Mouse (Mus musculus) megakaryocyte-erythroid progenitor cell, adult 5-6 weeks (primary cell): Measurements from ENCODE around the gene Pcnx2. TPM values are rescaled to one million over a fixed set of nuclear protein-coding genes. Genes with fewer than 3 reads are reported as not detected.

Experiments
- ATAC-seq: replicated peaks from 2 replicates; pipeline ENCODE4 v1.8.0; 2016; ENCODE audit warnings: mild to moderate bottlenecking, inconsistent platforms; ENCODE audit not compliant: severe bottlenecking, poor library complexity, low FRiP score, low TSS enrichment
- total RNA-seq, 2 experiments: library from RNA; stranded (forward) in 1 of 2; stranded (reverse) in 1 of 2; fragments of 200-1000, 215-1000 nt in 1 of 2; fragments of >200 nt in 1 of 2; fragmentation: Nextera tagmentation in 1 of 2; gene quantifications; 2 replicates each; pipeline ENCODE4 v1.2.3; 2014 to 2017

The Pcnx2 gene
- total RNA-seq, 2 experiments from 2014 or later: not detected

DNA sequence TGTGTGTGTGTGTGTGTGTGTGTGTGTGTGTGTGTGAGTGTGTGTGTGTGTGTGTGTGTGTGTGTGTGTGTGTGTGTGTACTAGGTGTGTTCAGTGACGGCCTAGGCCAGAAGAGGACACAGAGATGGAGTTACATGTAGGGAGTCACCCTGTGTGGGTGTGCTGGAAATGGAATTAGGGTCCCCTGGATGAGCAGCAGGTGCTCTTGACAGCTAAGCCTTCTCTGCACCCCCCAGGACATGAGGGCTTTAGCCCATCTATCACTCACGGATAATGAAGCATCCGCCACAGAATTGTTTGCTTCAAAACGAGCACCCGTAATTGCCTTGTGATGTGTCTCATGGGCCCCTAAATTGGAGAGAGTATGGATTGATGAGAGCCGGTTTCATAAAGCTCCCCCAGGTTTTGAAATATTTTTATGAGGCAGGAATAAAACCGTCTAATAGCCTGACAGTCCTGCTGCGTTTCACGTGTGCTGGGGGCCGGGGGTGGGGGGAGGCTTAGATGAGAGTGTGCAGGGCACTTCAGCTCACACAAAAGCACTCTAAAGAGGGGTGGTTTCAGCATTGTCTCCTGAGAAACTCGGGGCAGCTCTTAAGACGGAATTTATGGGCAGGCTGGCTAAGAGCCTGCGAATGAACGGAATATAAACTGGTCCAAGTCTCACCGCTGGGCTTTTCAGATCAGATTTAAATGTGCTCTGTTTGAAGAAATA is 54.8 kb downstream of the Pcnx2 start:
- ATAC-seq: no peak

DNA sequence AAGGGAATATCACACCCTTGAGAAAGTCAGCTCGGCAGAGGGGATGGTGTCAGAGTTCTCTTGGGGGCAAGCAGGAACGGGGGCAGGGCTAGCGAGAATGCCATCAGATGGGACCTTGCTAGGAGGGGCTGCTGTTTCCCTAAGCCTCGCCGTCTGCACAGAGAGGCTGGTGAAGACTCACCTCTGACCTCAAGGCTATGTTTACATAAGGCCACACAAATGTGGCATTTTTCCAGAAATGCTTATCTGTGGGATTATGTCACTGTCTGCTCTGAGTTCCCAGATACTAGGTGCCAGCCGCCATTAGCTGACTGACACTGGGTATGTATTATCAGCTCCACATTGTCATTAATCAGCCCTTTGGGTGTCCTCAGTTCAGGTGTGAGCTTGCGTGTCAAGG is 56.0 kb downstream of the Pcnx2 start:
- peak; percentile 66 for ATAC-seq

DNA sequence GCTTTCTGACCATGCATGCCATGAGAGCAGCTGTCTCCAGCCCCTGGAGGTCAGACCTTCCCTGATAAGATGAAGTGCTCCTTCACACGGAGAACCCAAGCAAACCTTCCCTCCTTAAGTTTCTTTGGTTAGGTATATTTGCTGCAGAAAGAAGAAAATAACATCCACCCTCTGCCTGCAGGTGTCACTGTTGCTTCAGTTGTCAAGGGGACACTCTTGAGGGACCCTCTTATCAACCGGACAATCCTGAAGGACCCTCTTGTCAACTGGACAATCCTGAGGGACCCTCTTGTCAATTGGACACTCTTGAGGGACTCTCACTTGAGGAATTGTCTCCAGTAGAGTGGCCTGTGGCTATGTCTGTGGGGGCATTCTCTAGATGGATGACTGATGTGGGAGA is 73.4 kb downstream of the Pcnx2 start:
- ATAC-seq: no peak

DNA sequence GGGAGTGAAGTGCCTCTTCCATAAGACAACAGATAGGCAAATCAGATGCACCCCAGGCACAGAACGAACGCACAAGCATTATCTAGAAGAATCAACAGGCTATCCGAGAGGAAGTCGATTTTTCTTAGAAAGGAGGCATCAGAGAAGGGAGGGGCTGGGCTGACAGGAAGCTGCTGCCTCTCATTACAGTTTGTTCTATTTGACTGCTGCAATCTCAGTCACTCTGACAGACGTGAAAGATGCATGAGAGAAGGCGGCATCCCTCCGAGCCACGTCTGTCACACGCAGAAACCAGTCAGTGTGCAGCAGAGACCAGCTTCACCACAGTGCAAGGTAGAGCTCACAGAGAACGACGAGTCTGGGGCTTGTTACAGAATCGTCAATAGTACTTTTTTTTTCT is 74.4 kb downstream of the Pcnx2 start:
- ATAC-seq: no peak

DNA sequence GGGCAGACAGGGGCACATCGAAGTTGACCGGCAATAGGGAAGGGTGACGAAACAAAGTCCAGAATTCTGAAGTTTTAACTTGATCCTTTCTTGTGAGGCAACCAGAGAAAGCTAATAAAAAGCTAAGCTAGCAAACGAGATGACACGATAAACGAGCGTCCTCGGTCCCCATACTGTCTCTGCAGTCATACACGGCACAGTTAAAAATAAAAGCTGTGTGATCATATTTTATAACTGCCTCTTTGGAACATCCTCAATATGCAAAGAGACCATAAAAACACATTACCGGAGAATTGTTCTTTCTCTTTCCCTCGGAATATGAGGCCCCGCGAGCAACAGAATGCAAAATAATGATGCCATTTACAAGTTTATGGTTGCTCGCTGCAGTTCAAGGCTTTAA is 76.1 kb downstream of the Pcnx2 start:
- no peak for ATAC-seq

DNA sequence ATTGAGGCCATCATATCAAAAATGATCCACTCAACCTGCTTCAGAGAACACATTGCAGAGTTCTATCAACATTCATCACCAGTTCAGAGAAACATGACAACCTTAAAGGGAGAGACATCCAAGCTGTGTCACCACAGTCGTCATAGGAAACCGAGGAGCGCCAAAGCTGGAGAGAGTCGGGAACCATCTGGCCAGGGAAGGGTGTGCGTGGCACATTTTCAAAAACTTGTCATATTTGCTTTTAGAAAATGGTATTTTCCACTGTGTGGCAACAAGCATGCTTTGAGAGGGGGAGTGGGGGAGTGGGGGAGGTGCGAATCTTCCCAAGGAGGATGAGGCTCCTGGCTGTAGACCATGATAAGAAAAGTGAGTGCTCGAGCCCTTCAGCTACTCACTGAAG is 78.3 kb downstream of the Pcnx2 start:
- ATAC-seq: no peak

DNA sequence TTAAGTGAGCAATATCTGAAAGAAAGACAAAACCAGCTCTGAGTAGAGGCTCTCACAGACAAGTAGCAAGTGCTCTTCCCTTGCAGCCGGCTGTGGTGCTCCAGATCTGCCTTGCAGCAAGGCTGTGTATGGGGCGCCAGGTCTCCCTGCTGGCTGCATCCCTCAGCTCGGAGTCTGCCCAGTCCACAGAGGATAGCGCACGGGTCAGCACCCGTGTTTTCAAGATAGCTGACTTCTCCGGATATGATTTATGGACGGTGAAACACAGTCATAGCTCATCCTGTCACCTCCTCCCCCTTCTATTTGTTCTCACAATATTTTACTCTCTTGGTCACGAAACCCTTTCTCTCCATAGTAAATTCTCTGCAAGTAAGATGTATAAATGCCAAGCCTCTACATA is 79.3 kb downstream of the Pcnx2 start:
- ATAC-seq: no peak

DNA sequence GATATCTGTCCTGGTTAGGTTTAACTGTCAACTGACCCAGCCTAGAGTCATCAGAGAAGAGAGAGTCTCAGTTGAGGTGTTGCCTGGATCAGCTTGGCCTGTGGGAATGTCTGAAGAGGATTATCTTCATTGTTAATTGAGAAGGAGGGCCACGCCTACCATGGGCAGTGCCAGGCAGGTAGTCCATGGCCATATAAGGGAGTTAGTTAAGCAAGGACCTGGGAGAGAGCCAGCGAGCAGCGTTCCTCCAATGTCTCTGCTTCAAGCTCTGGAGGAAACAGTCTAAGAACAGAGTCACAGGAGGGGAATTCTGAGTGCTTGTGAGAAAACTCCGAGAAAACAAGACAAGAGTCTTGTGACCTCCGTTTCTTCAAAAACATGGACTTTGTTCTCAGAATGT is 81.4 kb downstream of the Pcnx2 start:
- no peak for ATAC-seq

DNA sequence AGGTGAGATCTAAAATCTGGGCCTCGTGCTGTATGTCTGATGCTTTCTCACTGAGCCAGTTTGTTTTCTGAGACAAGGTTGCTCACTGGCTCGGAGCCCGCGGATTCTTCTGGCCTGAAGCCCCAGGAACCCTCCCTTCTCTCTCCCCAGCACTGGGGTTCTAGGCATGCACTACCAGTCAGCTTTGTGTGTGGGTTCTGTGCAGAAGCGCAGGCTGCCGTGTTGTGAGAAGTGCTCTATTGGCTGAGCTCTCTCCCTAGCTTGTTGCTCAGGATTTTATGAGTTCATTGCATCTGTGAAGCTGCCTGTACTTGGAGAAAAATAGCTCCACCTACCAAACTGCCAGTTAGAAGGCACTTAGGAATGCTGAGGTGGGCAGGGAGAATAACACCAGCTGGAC is 89.3 kb downstream of the Pcnx2 start:
- ATAC-seq: no peak

DNA sequence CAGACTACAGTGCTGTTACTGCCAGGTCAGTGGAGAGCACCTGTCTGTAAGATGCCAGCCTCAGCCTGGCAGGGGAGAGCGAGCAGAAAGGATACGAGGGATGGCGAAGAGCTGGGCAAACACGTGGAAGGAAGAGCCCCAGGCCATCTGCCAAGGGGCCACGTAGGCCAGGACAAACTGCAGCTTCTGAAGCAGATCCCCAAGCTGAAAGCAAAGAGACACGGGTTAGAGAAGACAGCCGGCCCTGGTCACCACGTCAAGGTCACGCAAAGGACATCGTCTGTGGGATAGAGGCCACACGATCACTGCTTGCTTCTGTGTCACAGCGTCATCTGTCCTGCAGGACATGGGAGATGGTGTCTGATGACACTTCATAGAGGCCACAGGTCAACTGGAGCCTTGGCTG is 90.2 kb downstream of the Pcnx2 start:
- no peak for ATAC-seq

DNA sequence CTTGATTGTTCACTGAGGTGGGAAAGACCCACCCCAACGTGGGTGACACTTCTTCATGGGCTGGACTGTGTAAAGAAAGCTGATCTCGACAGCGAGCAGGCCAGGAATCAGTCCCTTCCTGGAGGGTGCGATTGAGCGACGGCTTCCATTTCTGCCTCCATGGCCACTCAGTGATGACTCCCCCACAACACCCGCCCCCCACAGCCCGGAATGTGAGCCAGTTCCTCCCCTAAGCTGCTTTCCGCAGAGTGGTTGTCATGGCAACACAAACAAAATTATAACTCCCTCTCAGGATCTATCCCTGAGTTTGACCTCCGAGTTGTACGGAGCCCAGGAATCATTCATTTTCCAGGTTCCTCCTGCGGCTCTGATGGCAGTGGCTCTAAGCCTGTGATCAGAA is 91.7 kb downstream of the Pcnx2 start:
- ATAC-seq: no peak

DNA sequence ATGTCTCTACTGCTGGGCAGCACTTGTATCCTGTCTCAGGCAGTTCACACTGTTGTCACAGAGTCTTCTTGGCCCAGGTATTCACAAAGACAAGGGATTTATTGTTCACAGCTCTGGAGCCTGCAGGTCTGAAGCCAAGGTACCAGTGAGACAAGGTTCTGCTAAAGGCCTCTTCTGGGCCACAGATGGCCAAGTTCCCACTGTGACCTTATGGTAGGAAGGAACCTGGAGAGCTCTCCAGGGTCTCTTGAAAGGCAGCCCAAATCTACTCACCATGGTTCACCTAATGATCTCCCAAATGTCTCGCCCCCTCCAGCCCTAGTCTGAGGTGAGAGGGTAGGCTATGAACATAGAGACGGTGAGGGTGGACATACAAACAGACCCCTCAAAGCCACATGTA is 101.1 kb downstream of the Pcnx2 start:
- no peak for ATAC-seq

DNA sequence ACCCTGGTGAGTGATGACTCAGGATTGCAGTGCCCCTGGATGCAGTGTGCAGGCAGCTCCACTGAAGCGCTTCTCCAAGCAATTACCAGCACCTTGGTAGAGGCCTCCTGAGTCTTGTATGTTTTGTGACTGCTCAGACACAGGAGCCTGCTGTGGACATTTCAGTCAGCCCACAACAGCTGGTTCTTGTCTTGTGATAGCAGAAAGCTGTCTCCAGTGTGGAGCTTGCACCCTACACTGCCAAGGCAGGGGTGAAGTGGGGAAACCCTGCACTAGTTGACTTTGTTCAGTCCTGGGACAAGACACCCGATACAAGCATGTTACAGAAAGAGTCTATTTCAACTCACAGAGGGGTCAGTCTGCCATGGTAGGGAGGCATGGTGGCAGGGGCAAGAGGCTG is 102.8 kb downstream of the Pcnx2 start:
- no peak for ATAC-seq

DNA sequence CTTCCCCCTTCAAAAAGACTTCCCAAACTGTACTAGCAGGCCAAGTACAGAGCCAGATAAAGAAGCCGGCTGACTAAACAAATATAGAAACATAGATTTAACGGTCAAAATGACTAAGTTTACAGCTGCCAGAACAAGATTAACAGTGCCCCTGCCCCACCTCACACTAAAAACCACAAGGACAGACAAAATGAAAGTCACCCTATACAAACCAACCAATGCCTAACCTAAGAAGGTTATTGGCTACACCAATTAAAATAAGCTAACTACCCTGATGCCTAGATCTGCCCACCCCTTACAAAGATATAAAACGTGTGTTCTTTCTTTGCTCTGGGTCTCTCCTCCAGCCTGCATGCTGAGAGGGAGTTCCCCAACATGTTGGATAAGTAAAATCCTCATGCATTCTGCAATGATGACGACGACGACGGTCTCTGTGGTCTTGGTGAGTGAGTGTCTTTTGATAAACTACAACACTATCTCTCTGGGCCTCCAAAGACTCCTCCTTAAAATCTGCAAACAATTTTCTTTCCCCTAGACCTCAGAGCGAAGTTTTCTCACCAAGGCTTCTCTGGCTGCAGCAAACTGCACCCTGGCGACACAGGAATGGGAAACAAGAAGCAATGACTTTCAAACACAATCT is 105.2 kb downstream of the Pcnx2 start:
- ATAC-seq: peak; percentile 88

DNA sequence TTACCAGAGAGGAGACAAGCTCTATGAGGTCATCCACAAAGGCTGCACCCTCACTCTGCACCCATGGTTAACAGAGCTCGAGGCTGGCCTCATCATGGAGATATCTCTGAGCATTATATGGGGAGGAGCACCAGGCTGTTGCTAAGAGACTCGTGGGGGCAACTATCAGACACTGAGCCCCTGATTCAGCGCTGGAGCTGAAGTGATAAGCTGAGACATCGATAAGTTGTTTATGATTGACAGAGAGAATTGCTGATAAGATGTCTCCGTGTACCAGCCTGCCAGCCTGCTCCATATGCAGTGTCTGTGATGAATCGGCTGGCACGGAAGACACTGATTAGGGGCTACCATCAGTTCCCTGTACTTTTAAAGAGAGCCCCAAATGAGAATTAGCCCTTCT is 111.2 kb downstream of the Pcnx2 start:
- ATAC-seq: peak; percentile 84

DNA sequence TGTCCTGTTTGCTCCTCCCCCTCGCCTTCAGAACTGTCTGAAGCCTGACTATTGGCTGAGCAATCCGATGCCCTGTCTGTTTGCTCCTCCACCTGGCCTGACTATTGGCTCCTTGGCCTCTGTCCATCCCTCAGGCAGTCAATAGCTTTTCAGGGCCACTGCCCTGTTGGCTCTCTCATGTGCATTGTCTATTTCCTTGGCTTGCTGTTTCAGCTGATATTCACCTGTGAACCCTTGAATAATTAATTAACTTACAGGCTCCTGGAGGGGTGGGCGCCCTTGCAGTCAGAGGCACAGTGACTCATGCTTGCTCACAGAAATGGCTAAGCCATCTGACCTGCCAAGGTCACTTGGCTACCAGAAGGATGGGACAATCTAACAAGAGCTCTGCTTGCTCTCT is 116.0 kb downstream of the Pcnx2 start:
- ATAC-seq: no peak

DNA sequence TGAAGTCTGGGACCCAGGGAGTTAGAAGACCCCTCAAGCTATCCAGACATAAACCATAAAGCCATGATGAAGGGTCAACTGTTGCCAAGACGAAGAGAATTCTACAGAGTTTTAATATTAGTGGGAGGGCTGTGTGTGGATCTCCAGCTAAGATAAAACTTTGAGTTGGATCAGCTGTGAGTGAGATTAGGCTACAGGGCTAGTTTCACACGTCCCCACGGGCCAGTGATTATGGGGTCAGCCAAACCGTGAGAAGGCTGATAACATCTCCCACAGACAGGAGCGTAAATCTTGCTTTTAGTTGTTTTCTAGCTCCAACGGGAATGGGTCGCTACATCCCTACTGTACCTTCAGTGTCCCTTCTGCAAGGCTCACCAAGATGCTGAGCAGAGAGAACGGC is 118.5 kb downstream of the Pcnx2 start:
- no peak for ATAC-seq

DNA sequence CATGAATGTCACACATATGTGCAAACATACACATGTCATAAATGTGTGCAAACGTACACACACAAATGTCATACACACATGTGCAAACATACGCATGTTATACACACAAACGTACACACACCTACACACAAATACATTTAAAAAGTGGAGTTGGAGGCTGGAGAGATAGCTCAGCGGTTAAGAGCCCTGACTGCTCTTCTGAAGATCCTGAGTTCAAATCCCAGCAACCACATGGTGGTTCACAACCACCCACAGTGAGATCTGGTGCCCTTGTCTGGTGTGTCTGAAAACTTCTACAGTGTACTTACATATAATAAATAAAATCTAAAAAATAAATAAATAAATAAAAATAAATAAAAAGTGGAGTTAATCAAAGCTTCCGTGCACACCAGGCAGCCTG is 119.2 kb downstream of the Pcnx2 start:
- ATAC-seq: no peak

DNA sequence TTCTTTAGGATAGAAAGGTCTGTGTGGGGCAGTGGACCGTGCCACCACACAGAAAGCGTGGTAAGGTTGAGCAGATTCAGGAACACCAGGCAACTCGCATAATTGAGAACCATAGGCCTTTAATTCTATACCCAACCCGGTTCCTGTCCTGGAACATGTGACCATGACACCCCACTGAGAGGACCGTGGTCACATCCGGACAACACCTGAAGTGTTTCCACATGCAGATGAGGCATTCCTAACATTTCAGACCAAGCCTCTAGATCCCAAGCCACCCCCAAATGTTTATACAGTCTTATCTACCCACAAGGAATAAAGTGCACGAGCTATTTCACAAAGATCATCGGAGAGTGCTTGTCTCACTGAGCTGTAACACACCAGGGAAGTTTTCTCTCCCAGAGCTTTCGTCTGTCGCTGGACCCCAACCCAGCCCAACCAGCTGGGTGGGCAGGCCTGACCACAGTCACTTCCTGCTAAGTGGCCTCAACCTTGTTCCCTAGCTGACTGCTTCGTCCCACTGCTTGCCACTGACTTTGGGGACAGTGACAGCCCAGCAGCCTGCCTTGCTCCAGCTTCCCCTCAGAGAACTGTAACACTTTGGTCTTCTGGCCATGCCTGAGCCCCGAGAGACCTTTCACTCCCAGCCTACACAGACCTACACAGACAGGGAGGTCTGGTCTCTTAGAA is 120.5 kb downstream of the Pcnx2 start:
- ATAC-seq: no peak

DNA sequence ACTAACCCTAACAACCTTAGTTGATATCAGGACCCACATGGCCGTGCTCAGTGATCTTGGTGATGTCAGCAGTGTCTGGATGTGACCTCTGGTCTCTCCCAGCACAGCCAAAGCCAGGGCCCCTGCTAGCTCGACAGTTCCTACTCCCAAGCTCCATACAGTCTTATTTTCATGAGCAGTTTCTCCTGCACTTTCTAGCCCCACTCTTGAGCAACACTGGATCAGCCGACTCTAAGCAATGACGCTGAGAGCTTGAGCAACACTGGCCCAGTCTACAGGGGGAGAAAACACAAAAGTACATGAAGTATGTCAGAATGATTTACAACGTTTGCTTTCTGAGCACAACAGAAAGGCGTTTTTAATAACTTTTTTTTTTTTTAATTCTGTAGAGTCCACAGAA is 121.3 kb downstream of the Pcnx2 start:
- ATAC-seq: no peak

DNA sequence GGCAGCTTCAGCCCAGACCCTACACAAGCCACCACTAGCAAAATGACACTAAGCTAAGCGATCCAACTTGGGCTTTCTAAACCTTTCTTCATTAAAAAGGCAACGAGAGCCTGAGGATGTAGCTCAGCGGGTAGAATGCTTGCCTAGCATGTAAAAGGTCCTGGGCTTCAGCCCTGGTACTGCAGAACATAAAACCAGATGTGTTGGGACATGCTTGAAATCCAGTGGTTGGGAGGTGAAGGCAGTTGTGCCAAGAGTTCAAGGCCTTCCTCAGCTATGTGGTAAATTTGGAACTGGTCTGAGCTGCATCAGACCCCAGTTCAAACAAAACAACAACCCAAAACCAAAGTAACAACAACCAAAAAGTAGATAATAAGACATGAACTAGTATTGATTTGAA is 121.8 kb downstream of the Pcnx2 start:
- no peak for ATAC-seq
